Mouse (Mus musculus): ENCODE results near the gene Ybx2.
A peak's percentile ranks its signal among the peaks of the same experiment; 100 is the strongest.

Gene Ybx2

GRCm38 (mm10) chr11:69935137-69935879 is at the start of gene Ybx2:
Ybx2 (plus strand) TSS chr11:69935796.
- peak; percentile 65 for DNase-seq (ENCODE audit: low read depth, low spot score)

- no peak for DNase-seq (ENCODE audit: low read depth, low spot score)
These were observed 48.5 kb upstream of the Ybx2 start for GRCm38 (mm10) chr11:69886907-69887635.

DNA sequence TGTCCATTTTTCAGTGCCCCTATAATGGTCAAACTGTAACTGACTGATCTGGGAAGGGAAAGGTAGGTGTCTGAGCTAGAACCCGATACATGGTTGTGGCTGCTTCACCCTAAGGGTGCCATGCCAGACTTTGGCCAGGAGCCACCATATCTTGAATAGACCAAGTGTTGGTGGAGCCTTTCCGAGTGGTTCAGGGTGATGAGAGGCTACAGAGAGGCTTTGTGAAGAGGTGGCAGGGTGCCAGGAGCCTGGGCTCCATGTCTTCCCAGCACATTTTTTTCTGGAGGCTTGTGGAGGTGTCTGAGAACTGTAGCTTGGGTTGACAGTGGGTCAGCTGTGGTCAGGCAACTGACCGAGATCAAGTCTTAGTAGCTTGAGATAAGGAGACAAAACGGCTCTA is 44.1 kb upstream of the Ybx2 start:
- no peak for DNase-seq (ENCODE audit: low read depth, low spot score)

DNA sequence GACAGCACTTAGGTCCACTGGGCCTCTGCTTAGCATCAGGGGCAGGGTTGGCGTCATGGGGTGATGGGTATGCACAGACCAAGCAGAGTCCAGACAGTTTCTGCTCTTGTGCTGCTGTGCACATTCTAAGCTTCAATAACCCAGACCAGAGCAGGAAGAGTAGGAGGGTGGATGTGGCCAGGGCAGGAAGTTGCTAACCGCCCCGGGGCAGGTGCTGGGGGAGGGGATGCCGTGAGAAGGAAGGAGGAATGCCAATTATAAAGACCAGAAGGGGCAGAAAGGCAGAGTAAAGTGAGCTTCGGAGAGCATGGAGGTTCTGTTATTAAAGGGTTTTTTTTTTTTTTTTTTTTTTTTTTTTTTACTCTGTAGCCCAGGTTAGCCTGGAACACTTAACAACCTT is 40.9 kb upstream of the Ybx2 start:
- DNase-seq (ENCODE audit: low read depth, low spot score): no peak

DNA sequence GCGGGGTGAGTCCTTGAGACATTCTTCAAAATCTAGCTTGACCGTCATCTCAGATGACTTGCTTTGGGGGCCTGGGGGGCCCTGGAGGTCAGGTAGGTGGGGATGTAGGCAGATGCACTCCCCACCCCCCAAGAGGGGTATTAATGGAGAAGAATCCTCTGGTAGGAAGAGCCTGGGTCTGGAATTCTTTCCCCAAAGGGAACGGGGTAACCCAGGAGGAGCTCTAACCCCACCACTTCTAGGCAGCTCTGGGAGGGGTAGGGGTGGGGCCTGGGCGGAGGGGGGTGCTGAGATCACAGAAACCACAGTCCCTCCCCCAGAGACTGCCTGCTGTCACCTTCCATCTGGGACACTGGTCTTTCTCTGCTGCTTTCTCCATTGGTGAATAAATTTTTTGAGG is 40.3 kb upstream of the Ybx2 start, which contains the start of gene Acap1:
TSS of gene Acap1 (minus strand) at position 249 of the 400 bp plus-strand sequence.
- no peak for DNase-seq (ENCODE audit: low read depth, low spot score)

GRCm38 (mm10) chr11:69899870-69900269 is 35.7 kb upstream of the Ybx2 start:
- no peak for DNase-seq (ENCODE audit: low read depth, low spot score)

GRCm38 (mm10) chr11:69900471-69901405 is 34.9 kb upstream of the Ybx2 start, which contains the start of the genes 2810408A11Rik and Neurl4:
2810408A11Rik (minus strand) TSS chr11:69900987.
Neurl4 (plus strand) TSS chr11:69901072.
- DNase-seq (ENCODE audit: low read depth, low spot score): peak; percentile 88

DNA sequence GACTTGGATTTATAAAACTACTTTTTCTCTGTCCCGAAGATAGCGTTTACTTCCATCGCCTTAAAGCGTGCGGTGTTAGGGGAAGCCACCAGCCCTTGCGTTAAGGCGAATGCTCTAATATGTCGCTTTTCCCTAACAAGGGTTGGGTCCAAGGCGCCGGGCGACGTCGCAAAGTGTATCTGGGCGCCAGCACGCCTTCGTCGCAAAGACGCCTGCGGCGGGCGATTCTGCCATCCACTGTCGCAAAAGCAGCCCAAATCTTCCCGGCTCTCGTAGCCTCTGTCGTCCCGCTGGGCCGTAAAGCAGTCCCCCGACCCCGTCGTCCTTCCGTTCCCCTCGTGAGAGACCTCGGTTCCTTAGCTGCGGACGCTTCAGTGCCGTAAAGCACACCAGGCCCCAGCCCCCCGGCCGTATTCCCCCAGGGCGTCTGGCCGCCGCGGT is 34.2 kb upstream of the Ybx2 start:
- peak; percentile 81 for DNase-seq (ENCODE audit: low read depth, low spot score)

DNA sequence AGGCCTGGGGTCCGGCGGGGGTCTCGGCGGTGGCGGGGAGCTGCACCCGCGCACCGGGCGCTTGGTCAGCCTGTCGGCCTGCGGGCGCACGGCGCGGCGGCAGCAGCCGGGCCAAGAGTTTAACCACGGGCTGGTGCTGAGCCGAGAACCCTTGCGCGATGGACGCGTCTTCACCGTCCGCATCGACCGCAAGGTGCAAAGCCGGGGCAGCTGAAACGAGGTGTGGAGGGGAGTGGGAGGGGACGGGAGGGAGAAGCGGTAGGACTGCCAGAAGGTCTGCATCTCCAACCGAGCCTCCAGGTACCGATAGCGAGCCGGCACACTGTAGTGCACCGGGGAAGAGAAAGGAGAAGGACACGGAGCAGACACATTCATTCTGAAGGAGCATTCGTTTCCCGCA is 33.6 kb upstream of the Ybx2 start:
- no peak for DNase-seq (ENCODE audit: low read depth, low spot score)

GRCm38 (mm10) chr11:69902972-69903371 is 32.6 kb upstream of the Ybx2 start:
- DNase-seq (ENCODE audit: low read depth, low spot score): no peak

DNA sequence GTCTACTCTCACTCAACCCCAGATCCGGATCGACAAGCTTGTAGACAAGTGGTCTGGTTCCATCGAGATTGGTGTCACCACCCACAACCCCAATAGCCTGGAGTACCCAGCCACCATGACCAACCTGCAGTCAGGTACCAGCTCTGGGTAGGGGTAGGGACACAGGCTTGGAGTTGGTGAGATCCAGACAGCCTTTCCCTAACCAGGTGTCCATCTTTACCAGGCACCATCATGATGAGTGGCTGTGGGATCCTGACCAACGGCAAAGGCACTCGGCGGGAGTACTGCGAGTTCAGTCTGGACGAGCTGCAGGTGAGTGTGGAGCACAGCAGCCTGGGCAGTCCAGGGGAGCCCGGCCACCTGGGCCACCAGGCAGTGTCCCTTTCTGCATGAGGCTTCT is 31.3 kb upstream of the Ybx2 start:
- no peak for DNase-seq (ENCODE audit: low read depth, low spot score)

DNA sequence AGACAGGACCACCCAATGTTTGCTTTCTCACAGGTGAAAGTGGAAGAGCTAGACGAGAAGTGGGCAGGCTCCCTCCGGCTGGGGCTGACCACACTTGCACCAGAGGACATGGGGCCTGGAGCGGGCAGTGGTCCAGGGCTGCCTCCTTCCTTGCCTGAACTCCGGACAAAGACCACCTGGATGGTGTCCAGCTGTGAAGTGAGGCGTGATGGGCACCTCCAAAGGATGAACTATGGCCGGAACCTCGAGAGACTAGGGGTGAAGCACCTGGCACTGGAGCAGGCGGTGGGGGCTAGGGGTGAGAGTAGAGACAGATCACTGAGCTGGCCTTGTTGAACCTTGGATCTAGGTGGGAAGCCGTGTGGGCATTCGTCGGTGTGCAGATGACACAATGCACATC is 27.0 kb upstream of the Ybx2 start:
- DNase-seq (ENCODE audit: low read depth, low spot score): no peak

DNA sequence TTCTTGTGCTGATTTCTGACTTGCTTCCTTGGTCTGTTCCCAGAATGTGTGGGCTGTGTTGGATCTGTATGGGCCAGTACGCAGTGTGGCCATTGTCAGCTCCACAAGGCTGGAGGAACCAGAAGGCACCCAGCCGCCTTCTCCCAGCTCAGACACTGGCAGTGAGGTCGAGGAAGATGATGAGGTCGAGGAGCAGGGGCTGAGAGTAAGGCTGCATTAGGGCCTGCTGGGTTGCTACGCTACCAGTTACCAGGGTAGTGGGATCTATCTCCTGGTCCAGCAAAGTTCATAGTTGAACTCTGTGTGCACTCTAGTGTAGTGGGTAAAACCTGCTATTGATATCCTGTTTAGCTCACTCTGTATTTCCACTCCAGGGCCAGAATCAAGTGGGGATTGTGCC is 26.4 kb upstream of the Ybx2 start:
- no peak for DNase-seq (ENCODE audit: low read depth, low spot score)

GRCm38 (mm10) chr11:69910177-69910576 is 25.4 kb upstream of the Ybx2 start:
- no peak for DNase-seq (ENCODE audit: low read depth, low spot score)

- DNase-seq (ENCODE audit: low read depth, low spot score): no peak
These were observed 24.6 kb upstream of the Ybx2 start for GRCm38 (mm10) chr11:69910781-69911560.

- no peak for DNase-seq (ENCODE audit: low read depth, low spot score)
These were observed 23.9 kb upstream of the Ybx2 start for GRCm38 (mm10) chr11:69911701-69912100.

DNA sequence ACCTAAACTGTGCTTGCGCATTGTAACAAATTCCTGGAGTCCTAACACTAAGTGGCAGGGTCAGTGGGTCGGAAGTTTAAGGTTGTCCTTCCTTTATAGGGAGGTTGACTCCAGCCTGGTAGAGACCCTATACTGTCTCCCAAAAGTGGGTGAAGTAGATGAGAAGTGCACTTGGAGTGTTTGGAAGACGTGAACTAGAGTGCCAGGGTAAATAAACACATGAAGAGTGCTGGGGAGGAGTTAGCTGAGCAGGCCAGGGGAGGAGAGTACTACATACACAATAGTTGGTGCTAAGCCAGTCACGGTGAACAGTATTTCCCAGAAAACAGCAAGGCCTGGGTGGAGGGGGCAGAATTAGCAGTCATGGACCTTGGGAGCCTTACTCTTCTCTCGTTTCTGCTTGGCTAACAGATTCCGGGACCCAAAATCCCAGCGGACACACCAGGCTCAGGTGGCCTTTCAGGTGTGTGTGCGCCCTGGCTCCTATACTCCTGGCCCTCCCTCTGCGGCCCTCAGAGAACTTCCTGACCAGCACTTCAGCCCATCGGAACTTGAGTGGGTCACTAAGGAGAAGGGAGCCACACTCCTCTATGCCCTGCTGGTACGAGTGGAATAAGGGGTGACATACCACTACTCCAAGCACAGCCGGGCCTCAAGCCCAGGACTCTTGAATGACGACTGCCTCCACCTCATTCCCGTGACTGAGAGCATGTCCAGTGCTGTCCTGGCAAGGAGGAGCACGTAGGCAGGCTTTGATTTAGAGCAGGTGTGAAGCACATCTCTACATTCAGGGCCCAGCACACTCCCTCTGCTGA is 22.7 kb upstream of the Ybx2 start:
- DNase-seq (ENCODE audit: low read depth, low spot score): no peak

DNA sequence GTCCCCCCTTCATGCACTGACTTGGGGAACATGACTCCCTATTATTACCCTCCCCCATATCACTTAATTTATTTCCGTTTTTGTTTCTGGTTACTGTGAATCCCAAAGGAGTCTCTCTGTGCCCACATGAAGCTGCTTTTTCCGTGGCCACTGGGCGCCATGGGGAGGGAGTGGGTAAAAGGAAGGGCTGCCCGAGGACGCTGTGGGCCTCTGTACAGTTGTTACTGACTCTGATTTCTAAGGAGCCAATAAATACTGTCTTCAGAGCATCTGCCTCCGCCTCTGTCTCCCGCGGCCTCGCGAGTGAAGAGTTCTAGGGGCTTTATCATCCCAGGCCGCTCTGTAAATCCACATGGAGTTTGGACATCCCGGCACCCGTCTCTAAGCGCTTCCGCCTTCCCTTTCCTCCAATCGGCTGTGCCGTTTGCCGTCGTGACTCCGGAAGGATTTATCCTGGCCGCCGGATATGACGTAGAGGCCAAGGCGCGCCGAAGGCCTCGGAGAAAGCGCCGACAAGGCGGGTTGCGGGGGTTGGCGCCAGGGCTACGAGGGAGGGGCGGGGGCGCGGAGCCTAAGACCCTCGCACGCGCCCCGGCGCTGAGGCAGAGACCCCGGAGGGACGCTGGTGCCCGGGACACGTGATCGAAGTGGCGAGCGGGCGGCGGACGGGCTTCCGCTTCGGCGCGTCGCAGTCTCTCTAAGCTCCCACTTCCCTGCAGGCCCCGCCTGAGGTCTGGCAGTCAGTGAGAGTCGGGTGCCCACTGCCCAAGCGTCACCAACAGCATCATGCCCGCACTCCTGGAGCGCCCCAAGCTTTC is 21.8 kb upstream of the Ybx2 start, which contains the start of gene Gps2:
TSS of gene Gps2 (plus strand) at position 335 of the 818 bp plus-strand sequence.
- DNase-seq (ENCODE audit: low read depth, low spot score): peak; percentile 86

DNA sequence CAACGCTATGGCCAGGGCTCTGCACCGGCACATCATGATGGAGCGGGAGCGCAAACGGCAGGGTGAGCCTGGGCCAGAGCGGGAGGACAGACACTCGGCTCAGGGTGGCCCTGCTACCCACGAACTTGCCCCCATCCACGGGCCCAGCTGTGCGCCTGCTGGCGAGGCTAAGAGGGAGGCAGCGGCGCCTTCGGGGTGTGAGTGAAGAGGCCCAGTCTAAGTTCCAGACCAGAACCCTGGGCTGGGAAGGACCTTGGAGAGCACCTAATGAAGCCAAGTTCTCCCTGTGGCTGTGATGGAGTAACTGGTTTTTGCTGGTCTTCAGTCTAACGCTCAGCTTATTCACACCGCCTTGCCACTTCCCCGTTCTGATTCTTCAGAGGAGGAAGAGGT is 21.2 kb upstream of the Ybx2 start:
- no peak for DNase-seq (ENCODE audit: low read depth, low spot score)
